Mouse (Mus musculus) induced T-regulatory cell, adult 2 months (primary cell): Measurements from ENCODE around the gene Wdr48.

Experiments
- DNase-seq: peaks from one replicate; pipeline ENCODE4 v3.0.0-alpha.2; 2012; ENCODE audit warnings: low read depth

The Wdr48 gene

DNA sequence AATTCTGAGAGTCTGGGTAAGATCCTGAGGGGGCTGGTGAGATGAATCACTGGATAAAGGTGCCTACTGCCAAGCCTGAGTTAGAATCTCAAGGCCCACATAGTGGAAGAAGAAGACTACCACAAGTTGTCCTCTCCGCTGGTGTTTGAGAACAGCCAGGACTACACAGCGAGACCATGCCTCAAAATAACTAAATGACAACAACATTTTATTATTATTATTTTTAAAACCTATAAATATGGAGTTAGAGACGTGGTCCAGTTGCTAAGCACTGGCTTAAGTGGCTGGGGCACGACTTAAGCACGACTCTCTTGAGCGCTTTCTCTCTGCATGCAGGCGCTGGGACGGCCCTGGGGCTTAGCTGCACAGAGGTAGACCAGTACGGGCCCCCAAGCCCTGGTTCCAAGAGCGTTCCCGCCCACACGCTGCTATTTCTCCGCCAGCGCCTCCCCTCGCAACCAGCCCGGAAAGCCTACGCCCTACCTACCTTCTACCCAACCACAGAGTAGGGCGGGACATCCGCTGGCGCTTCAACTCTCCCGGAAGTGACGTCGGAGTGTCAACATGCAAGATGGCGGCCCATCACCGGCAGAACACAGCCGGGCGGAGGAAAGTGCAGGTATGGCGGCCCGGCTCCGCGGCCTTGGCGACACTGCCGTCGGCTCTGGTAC lies at the start of gene Wdr48:
Gene Wdr48, plus strand, starts transcription at position 540 of the 671 bp plus-strand sequence.
- peak; percentile 100 for DNase-seq

DNA sequence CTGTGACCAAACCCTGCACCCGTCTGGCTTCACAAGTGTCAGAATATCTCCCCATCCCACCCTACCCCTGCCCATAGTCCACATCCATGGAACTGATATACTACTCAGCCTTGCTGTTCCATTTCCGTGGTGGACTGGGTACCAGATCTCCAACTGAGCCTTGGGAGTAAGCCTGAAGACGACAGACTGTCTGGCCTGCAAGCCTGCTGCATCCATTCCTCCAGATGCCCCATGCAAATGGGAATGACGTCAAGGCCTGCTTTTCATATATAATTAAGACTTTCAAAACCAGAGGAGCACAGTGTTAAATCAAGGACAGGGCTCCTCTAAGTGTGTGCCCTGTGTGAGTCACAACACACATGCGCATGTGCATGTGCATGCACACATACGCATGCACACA lies 47.5 kb upstream of the Wdr48 start:
- no peak for DNase-seq

DNA sequence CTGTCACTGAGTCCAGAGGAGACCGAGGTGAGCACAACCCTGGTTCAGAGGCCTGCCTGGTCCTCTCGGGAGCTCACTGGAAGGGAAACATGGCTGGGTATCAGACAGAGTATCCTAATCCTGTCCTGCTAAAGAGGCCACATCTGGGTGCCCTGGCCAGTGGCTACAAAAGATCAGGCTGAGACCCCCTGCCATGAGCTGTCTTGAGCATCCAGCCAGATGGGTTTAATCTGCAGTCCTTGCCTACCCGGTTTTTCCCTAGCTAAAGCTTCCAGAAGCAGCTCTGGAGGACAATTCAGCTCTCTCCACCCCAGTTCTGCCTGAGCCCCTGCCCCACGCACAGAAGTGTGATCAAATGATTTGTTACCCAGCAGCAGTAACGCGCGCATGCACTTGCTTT lies 46.0 kb upstream of the Wdr48 start:
- DNase-seq: no peak

DNA sequence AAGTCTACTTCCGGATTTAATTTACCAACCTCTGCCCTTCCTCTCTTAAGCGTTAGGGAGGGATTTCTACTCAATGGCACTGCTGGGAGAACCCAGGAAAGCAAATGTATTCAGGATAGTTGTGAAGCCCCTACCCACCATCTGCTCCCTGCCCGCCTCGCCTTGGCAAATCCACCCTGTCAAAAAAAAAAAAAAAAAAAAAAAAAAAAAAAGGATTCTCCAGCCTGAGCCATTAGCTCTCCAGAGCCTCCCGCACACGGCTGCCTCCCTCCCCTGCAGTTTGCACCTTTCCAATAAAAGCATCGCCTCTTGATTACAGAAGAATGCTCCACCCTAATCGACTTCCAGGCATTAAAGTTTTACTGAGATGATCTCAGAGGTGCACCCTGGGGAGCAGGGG lies 45.5 kb upstream of the Wdr48 start:
- no peak for DNase-seq

DNA sequence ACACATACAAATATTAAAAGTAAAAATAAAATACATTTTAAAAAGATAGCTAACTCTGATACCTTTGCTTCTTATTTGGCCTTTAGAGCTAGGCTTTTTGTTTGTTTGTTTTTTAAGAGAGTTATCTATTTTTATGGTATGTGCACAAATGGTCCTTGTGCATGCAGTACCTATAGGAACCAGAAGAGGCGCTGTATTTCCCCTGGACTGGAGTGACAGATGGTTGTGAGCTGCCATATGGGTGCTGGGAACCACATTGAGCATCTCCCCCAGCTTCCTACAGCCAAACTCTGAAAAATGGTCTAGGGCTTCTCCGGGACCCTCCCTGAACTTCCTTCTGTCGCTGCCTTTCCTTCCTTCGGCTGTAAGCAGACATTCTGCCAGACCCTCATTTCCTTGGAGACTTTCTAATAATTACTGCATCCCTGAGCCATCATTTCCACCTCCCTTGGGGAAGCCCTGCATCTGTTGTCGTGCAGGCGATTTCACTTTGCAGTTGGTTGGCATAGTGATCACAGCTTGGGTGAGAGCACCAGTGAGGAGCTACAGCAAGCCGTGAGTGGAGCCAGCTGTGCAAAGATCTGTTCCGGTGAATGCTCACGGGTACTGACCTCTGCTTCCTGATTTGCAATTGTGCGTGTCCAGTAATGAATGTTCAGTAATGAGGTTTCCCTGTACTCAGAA lies 42.2 kb upstream of the Wdr48 start:
- peak; percentile 32 for DNase-seq

DNA sequence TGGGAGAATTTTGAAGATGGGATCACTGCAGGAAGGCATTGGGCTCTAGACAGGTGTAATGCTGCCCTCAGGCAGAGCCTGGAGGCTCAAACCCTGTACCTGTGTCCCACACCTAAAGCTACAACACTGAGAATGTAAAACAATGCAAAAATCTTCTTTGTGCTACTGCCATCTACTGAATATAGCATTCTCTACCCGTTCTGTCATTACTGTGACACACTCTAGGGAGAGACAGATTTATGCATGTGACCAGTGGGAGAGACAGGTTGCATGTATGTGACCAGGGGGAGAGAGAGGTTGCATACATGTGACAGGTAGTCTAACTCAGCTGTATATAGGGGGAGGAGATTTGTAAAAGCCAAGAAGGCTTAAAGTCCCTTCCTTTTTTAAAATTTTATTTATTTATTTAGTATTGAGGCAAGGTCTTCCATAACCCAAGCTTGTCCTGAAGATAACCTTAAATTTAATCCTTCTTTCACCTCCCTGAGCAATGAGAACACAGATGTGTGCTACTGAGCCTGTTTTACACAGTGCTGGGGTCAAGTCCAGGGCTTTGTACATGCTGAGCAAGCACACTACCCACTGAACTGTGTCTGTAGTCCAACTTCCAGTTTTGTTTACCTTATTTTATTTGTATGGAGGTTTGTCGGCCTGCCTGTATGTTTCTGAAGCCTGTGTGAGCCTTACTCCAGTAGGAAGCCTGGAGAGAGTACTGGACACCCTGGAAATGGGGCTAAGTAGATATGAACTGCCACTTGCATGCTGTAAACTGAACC lies 41.4 kb upstream of the Wdr48 start:
- no peak for DNase-seq

DNA sequence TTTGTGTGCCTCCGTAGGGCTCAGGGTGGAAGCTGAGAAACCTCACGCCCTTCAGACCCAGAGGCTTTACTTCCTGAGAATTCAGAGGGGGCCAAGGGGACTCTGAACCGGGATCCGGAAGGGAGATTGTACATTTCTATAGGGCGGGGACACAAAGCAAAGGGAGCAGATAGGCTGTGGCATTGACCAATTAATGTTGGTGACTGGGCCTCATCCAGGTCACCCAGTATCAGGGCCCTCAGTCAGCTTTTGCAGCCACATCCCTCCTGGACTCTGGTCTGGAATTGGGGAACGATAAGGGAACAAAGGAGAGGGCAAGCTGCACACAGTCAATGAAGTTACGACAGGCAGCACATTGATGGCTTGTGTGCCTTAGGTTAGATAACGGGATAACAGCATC lies 40.5 kb upstream of the Wdr48 start:
- no peak for DNase-seq

DNA sequence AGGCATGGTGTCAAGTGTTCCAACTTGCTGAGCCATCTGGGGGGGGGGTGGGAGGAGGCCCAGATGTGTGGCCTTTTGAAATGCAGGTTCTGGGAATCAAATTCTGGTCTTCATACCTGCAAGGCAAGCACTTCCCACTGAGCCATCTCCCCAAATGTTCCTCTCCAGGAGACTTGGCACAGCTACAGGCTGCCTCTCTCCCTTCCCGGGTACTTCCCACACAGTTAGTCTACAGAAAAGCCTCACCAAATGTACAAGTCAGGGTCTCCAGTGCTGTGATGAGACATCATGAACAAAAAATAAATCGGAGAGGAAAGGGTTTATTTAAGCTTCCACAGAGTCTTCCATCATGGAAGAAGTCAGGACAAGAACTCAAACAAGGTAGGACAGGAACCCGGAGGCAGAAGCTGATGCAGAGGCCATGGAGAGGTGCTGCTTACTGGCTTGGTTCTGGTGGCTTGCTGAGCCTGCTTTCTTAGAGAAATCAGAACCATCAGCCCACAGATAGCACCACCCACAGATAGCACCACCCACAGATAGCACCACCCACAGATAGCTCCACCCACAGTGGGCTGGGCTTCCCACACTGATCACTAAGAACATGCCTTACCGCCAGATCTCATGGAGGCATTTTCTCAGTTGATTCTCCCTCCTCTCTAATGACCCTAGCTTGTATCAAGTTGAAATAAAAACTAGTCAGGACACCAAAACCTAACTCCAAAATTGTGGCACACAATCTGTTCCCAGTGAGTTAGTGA lies 7.4 kb upstream of the Wdr48 start:
- DNase-seq: peak; percentile 48

DNA sequence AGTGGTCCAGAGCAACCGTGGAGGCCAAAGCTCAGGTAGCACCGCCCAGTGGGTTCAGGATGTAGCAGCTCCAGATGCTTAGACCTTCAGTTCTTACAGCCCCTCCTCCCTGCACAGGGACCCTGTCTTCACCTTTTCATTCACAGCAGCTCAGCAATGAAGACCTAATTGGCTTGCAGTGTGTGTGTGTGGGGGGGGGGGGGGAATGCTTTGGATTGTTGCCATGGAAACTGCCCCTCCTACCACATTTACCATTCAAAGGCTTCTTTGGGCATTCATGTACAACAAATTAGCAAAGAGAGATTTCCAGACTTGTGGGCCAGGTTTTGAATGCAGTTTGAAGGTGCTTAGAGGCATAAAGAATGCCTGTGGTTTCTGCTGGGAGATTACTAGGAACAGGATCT lies 5.8 kb upstream of the Wdr48 start:
- no peak for DNase-seq

DNA sequence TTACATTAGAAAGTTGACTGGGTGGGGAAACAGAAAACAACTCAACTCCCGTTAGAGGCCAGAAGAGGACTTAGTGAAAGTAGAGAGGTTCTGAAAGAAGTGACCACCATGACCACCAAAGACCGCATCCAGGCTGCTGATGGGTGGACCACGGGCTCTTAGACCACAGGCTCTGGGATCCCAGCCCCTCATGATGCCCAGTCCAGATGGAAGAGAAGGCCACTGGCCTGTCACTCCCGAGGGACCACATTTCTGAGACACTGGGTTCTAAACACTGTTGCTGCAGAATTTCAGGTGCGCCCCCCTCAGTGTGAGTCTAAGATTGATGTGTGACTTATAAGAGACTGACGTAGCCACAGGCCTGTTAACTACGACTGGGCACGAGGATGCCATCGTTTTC lies 5.2 kb upstream of the Wdr48 start:
- no peak for DNase-seq

DNA sequence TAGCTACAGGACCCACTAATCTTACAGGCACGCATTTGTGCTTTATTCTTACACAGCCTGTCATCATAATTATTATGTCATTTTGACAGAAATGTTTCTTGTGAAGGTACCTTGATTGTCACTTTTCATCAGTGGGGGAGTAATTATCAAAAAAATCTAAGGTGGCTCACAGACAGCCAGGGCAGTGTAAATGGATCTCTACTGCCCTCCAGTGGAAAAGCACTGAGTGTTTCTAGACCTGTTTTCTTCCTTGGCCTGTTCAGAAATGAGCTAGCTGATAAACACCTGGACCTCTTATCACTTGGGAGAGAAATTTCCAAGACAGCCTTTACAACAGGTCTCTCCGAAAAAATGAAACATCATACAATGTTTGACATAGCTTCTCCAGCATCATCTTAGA lies 4.0 kb upstream of the Wdr48 start:
- DNase-seq: peak; percentile 76

DNA sequence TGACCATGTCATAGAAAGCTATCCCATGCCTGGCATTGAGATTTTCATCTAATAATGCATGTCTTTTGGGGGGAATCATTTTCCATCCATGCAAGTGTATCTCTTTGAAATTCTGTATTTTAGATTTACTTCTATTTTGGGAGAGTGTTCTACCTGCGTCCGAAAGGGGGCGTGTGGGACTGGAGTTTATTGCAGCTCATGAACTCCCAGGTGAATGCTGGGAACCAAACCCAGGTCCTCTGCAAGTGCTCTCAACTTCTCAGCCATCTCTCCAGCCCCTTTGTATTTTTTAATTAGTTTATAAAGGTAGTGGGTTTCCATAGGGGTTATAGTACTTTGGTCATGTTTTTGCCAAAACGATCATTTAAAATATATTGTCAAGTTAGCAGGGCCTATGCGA lies 797 bp upstream of the Wdr48 start:
- no peak for DNase-seq

DNA sequence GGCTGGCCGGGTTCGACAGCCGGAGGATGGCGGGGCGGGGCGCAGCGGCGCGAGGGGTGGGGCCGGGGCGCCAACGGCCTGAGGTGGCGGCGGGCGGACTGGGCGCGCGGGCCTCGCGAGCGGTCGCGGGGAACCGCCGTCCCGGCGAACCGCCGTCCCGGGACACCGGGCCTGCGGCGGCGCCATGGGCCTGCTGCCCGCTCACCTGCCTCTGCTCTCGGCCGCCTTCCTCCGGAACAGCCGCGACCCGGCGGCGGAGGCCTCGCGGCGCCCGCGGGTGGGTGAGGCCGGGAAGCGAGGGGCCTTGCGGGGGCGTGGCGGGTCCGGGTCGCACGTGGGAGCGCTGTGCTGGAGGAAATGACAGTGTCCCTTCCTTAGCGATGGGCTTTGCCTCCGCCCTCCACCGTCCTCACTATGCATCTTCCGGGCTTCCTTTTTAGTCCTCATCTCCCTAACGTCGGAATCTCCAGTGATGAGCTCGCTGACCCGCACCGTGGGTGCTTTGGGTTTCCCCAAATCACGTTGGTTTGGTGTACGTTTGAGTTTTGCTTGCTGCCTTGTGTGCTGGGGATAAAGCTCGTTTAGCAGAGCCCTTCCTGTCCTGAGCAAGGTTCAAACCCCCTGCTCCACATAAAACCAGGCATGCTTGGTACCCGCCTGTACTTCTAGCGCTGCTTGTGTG lies 503 bp downstream of the Wdr48 start:
- peak; percentile 83 for DNase-seq

DNA sequence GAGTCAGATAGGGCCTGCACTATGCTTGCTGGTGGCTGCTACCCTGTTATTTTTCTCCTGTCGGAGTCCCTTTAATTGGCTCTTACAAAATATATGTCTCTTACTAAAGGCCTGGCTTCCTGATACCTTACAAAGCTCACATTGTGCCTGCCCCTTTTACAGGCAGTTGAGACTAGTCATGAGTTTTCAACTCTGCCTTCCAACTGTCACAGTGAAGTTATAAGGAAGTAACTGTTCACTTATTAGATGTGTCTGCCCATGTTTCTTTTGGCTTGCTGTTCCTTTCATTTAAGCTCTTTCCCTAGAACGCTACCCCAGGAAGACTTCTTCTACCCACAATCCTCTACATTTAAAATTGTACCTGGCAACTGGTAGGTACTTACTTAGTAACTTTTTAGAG lies 4.8 kb downstream of the Wdr48 start:
- no peak for DNase-seq

DNA sequence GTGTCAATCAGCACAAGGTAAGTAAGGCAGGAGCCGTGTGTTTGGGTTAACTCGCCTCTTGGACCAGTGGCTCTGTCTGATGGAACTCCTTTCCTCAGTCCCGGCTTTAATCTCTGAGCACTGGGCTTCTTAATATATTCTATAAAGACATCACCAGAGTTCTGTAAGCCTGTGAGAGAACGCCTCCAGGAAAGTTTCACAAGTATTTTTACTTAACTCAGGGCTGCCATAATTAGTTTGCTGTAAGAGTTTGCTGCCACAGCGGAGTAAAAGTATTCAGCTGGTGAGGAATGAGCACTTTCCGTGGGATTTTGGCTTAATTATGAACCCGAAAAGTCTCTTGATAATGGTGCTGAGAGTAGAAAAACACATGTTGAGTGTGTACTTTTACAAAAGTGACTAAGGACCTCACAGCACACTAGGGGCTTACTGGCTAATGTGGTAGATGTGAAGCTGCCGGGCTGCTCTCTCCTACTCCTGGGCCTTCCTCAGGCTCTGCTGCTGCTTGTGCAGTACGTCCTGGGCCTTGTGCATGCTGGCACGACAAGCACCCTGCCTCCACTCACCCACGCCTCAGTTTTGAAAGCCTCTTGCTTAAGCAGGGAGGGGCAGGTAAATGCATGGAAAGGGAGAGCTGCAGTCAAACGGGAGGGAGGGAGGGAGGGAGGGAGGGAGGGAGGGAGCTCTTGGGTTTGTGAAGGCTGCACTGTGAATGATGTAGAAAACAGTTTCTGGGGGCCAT lies 7.9 kb downstream of the Wdr48 start:
- no peak for DNase-seq

DNA sequence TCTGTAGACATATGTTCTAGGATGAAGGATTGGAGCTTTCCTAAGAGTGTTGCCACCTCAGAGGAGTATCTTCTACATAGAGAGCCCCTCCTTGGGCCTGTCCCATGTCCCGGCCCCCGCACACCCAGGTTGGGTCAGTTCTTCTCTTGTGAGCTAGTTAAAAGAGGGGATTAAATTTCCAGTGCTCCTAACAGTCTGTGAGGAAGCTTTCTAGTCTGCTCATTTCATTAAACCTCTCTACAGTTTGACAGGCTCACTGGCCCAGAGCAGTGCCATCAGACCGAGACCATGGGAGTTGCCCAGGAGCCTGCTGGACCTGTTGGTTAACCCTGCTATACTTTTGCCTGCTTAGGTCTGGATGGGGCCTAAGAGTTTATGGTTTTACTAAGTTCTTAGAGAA lies 14.0 kb downstream of the Wdr48 start:
- DNase-seq: no peak

DNA sequence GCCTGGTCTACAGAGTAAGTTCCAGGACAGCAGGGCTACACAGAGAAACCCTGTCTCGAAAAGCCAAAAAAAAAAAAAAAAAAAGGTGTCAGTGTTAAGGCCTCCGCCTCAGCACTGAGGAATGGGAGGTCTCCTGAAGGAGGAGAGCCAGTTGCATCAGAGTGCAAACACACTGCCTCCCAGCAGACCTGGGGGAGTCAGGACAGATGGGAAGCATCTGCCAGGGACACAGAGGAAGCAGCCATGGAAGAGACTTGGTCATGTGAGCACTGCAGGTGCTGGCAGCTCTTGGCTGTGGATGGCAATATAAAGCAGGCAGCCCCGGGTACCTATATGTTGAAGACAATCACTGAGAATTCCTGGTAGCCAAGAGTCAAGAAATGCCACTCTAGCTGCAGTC lies 15.3 kb downstream of the Wdr48 start:
- no peak for DNase-seq

DNA sequence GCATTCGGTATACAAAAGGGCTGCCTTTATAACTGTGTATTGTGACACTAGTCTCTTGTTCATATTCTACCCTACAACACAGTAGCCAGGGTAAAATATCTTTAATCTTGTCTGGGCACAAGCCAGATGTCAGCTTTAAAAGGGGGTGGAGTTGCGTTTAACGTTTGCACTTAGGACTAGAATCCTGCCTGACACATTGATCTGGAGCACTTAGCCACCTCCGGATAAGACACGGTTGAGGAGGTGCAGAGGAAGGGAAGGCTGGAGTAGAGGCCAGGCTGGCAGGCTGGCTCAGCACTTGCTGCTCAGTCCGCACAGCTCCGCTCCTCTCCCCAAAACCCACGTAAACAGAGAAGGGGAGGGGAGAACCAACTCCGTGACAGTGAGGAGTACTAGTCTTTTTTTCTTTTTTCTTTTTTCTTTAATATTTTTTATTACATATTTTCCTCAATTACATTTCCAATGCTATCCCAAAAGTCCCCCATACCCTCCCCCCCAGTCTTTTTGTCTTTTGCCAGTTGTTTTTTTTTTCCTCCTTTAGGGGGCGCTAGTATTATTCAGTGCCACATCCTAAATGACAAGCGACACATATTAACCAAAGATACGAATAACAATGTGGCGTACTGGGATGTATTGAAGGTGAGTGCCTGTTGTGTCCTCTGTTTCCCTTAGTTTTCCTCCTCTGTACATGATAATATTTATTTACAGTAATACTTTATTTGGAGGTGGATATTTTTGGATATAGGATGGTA lies 18.6 kb downstream of the Wdr48 start:
- peak; percentile 54 for DNase-seq

DNA sequence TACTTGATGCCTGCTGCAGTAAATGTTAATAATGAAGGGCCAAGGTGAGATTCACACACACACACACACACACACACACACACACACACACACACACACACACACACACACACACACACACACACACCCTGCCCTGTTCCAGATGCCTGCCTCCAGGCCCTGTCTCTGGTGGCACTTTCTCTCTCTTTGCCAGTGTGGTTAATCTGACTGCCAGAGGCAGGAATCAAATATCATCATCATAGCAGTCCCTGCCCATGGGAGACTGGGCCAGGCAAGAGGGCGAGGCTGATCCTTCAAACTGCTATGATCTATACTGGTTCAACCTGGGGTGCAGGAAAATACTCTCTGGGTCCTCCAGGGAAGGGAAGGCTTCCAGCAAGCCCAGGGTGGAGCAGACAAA lies 25.2 kb downstream of the Wdr48 start:
- DNase-seq: no peak

DNA sequence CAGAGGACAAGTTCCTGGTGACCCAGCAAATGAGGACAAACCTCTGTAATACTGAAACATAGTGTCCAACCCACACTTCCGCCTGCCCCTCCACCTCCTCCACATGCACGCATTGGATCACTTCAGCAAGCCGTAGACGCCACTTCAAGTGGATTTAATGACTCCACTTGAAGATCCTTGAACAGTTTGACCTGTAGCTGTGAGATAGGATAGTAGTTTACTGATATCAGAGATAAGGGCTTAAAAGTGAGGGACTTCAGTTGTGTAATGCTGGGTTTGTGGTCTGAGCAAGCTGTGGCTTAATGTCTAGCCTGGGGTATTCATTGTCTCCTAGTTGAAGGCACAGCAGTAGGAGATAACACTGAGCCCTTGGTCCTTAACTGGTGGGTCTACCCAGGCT lies 28.8 kb downstream of the Wdr48 start:
- no peak for DNase-seq
